Mouse (Mus musculus): ENCODE results near the gene Acaca. TPM values are rescaled to one million over a fixed set of nuclear protein-coding genes. Genes with fewer than 3 reads are reported as not detected.
"Not testable (repeated sequence)": the region's sequence is repeated elsewhere in the genome, so short reads cannot be mapped to it uniquely, and the experiment has no call there.

Gene Acaca
- polyA plus RNA-seq, 1 experiment = 0.41 TPM

DNA sequence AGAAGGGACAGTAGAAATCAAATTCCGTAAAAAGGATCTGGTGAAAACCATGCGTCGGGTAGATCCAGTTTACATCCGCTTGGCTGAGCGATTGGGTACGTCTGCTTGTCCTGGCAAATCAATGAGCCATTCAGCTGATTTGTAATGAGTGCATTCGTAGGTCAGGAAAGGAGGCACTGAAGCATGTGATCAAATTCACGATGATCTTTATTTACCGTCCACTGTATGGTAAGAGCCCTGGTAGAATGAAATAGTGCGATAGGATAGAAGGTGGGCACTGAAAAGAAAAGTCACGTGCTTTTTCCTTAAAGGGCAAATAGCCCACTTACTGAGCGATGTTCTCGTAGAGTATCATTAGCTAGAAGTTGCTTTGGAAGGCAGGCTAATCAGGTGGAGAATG is 253.0 kb downstream of the Acaca start:
- peaks cover 23% of the 10 kb centered on the region for H3K36me3 ChIP-seq (ENCODE audit: control insufficient read depth)
- H3K9me3 ChIP-seq (ENCODE audit: control insufficient read depth, low read length) = no peaks in the 10 kb centered on the region
- TF ChIP-seq GATA1 (IDR thresholded peaks at IDR 0.05; ENCODE audit: low read length) = no peak
- TF ChIP-seq TAL1 (IDR thresholded peaks at IDR 0.05; ENCODE audit: low read length) = no peak
- no peaks in the 10 kb centered on the region for H3K27me3 ChIP-seq (ENCODE audit: control insufficient read depth)
- no peak overlapping the region for H3K4me3 ChIP-seq (replicated peaks)
- H3K4me1 ChIP-seq (ENCODE audit: control insufficient read depth) = no peaks in the 10 kb centered on the region

DNA sequence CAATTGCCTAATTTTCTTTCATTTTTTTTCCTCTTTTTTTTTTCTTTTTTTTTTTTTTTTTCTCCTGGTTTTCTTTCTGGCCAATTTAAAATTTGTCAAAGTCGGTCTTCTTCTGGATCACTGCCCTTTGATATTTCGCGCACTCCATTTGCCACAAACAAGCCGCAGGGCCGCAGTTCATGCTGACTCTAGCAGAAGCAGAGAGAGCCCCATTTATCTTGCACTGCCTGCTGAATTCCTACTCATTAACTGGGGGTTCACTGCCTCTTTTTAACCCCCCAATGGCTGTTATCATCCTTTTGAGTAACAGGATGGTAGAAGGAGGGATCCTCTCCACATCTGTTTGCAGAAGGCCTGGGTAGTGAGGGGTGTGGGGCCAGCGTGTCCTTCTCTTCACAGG is 254.4 kb downstream of the Acaca start:
- Histone ChIP-seq H3K27me3 (ENCODE audit: control insufficient read depth) (no peaks in the 10 kb centered on the region), H3K9me3 (ENCODE audit: control insufficient read depth, low read length) (no peaks in the 10 kb centered on the region), H3K4me1 (ENCODE audit: control insufficient read depth) (no peaks in the 10 kb centered on the region), H3K4me3 (replicated peaks) (no peak overlapping the region), H3K36me3 (ENCODE audit: control insufficient read depth) (peaks cover 25% of the 10 kb centered on the region)
- no peak for TF ChIP-seq TAL1 (IDR thresholded peaks at IDR 0.05; ENCODE audit: low read length)
- no peak for TF ChIP-seq GATA1 (IDR thresholded peaks at IDR 0.05; ENCODE audit: low read length)

DNA sequence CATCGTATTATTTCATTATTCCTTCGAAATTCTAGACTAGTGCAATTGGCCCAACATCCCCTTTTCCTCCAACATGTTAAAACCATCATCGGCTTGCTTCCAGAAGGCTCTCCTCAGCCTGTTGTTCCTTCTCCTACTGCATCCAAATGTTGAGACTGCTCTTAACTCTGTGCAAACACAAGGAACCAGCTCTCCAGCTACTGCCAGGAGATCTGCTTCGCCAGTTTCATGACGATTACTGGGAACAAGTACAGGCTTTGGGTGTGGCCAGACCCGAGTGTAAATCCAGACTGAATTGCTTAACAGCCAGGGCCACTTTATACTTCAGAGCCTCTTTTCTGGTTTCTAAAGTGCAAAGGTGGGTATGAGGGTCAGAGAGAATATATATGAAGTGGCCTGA is 259.9 kb downstream of the Acaca start:
- peaks cover 47% of the 10 kb centered on the region for H3K36me3 ChIP-seq (ENCODE audit: control insufficient read depth)
- H3K27me3 ChIP-seq (ENCODE audit: control insufficient read depth) = no peaks in the 10 kb centered on the region
- no peaks in the 10 kb centered on the region for H3K4me1 ChIP-seq (ENCODE audit: control insufficient read depth)
- H3K4me3 ChIP-seq (replicated peaks) = no peak overlapping the region
- no peaks in the 10 kb centered on the region for H3K9me3 ChIP-seq (ENCODE audit: control insufficient read depth, low read length)
- TF ChIP-seq GATA1 (IDR thresholded peaks at IDR 0.05; ENCODE audit: low read length) (no peak), TAL1 (IDR thresholded peaks at IDR 0.05; ENCODE audit: low read length) (no peak)

DNA sequence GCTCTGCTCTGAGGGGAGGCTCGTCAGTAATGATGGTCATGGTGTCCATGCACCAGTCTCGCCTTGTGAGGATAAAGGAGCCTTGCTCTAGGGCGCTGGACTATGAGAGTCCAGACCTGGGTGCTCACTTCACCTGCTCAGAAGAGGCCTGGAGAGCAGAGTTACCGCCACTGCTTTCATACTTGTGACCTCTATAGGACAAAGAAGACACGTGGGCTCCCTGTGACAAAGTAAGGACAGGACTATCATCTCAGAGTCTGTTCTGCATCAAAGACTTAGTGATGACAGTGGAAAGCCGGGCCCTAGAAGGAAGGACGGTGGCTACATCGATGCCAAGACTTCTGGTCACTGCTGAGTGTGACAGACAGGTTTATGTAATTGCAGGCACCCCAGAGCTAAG is 261.7 kb downstream of the Acaca start:
- Histone ChIP-seq H3K4me3 (replicated peaks) (no peak overlapping the region), H3K36me3 (ENCODE audit: control insufficient read depth) (peaks cover 49% of the 10 kb centered on the region), H3K9me3 (ENCODE audit: control insufficient read depth, low read length) (no peaks in the 10 kb centered on the region), H3K27me3 (ENCODE audit: control insufficient read depth) (no peaks in the 10 kb centered on the region), H3K4me1 (ENCODE audit: control insufficient read depth) (no peaks in the 10 kb centered on the region)
- TF ChIP-seq GATA1 (IDR thresholded peaks at IDR 0.05; ENCODE audit: low read length) = no peak
- TF ChIP-seq TAL1 (IDR thresholded peaks at IDR 0.05; ENCODE audit: low read length) = no peak

DNA sequence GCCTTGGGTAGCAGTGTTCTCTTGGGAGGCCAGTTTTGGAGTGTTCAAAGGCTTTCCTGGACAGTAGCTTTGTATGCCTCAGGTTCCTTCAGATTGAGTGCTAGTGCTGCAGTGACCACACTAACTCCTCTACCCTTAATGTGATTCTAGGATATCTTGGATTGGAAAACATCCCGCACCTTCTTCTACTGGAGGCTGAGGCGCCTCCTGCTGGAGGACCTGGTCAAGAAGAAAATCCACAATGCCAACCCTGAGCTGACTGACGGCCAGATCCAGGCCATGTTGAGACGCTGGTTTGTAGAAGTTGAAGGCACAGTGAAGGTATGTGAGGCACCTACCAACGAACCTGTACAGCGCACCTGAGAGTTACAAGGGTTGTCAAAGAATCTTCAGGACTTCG is 262.6 kb downstream of the Acaca start:
- H3K27me3 ChIP-seq (ENCODE audit: control insufficient read depth); H3K4me3 ChIP-seq (replicated peaks); H3K9me3 ChIP-seq (ENCODE audit: control insufficient read depth, low read length); H3K4me1 ChIP-seq (ENCODE audit: control insufficient read depth): not testable (repeated sequence)
- peaks cover 56% of the 10 kb centered on the region for H3K36me3 ChIP-seq (ENCODE audit: control insufficient read depth)

DNA sequence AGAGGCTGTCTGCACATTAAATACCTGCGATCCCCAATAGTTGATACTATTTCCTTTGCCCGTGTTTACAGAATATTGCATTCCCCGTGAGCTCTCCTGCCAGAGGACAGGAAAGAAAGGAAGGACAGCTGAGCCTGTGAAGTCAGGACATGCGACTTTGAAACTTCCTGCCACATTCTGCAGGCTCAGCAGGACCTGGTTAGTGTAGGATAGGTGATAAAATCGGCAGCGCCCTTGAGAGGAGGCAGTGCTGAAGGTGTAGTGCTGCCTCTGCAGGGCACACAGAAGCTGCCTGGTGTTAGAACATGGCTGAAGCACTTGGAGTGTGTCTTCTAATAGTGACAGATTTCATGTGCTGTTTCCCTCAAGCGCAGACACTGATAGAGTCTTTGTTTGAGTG is 264.1 kb downstream of the Acaca start:
- peaks cover 66% of the 10 kb centered on the region for H3K36me3 ChIP-seq (ENCODE audit: control insufficient read depth)
- no peak for TF ChIP-seq GATA1 (IDR thresholded peaks at IDR 0.05; ENCODE audit: low read length)
- no peak for TF ChIP-seq TAL1 (IDR thresholded peaks at IDR 0.05; ENCODE audit: low read length)

DNA sequence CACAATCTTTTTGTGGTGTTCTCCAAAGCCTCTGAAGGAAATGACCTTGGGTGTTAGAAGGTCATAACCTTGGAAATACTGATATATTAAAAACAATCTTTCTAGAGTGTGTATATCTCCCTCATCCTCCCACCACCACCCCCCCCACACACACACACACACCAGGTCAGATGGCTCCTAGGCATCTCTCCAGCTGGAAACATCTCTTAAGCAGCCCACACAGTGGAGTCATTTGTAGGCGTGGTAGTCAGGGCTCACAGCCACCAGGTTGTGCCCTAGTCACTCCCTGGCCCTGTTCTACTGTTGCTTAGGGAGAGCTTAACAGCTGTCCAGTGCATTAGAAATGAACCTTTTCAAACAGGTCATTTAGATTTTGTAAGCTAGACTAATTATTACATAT is 265.5 kb downstream of the Acaca start:
- Histone ChIP-seq H3K4me3 (replicated peaks) (no peak overlapping the region), H3K36me3 (ENCODE audit: control insufficient read depth) (peaks cover 70% of the 10 kb centered on the region), H3K27me3 (ENCODE audit: control insufficient read depth) (no peaks in the 10 kb centered on the region), H3K9me3 (ENCODE audit: control insufficient read depth, low read length) (no peaks in the 10 kb centered on the region), H3K4me1 (ENCODE audit: control insufficient read depth) (no peaks in the 10 kb centered on the region)
- TF ChIP-seq TAL1 (IDR thresholded peaks at IDR 0.05; ENCODE audit: low read length) (no peak), GATA1 (IDR thresholded peaks at IDR 0.05; ENCODE audit: low read length) (no peak)

More for the DNA sequence above, 264.1 kb downstream of the Acaca start:
- no peaks in the 10 kb centered on the region for H3K4me1 ChIP-seq (ENCODE audit: control insufficient read depth)
- no peaks in the 10 kb centered on the region for H3K9me3 ChIP-seq (ENCODE audit: control insufficient read depth, low read length)
- no peaks in the 10 kb centered on the region for H3K27me3 ChIP-seq (ENCODE audit: control insufficient read depth)
- no peak overlapping the region for H3K4me3 ChIP-seq (replicated peaks)

DNA sequence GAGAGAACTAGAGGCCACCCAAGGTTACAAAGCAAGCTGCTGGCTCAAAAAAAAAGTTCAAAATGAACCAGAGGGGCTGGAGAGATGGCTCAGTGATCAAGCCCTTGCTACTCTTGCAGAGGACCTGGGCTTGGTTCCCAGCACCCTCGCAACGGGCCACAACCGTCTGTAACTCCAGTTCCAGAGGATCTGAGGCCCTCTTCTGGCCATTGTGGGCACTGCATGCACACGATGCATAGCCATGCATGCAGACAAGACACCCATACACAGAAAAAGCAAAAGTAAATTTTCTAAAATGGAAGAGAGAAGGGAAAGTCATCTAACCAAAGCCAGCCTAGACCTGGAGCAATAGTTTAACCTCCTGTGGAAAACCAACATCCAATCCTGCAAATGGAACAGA is 277.3 kb downstream of the Acaca start:
- no peak for TF ChIP-seq GATA1 (IDR thresholded peaks at IDR 0.05; ENCODE audit: low read length)
- Histone ChIP-seq H3K36me3 (ENCODE audit: control insufficient read depth) (peaks cover 3% of the 10 kb centered on the region), H3K4me3 (replicated peaks) (no peak overlapping the region), H3K4me1 (ENCODE audit: control insufficient read depth) (peaks cover 22% of the 10 kb centered on the region), H3K9me3 (ENCODE audit: control insufficient read depth, low read length) (peaks cover 13% of the 10 kb centered on the region), H3K27me3 (ENCODE audit: control insufficient read depth) (no peaks in the 10 kb centered on the region)

DNA sequence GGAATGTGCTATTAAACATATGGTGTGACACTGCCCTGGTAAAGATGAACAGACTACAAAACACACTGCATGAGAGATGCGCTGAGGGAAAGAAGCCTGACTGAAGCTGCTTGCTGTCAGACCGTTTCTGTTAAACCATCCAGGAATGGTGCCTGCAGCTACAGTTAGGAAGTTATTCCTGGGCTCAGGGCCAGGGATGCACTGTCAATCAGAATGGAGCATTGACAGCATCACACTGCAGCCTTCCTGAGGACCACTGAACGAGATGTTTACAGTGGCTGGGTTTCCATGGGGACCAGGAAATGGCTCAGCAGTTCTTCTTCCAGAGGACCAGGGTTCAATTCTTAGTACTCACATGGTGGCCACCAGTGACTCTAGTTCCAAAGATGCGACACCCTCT is 280.9 kb downstream of the Acaca start:
- Histone ChIP-seq H3K9me3 (ENCODE audit: control insufficient read depth, low read length) (peaks cover 13% of the 10 kb centered on the region), H3K4me3 (replicated peaks) (no peak overlapping the region), H3K4me1 (ENCODE audit: control insufficient read depth) (peaks cover 55% of the 10 kb centered on the region), H3K36me3 (ENCODE audit: control insufficient read depth) (no peaks in the 10 kb centered on the region; the same call in 1 of the 2 replicates), H3K27me3 (ENCODE audit: control insufficient read depth) (no peaks in the 10 kb centered on the region)
- TF ChIP-seq GATA1 (IDR thresholded peaks at IDR 0.05; ENCODE audit: low read length) (no peak), TAL1 (IDR thresholded peaks at IDR 0.05; ENCODE audit: low read length) (no peak)

DNA sequence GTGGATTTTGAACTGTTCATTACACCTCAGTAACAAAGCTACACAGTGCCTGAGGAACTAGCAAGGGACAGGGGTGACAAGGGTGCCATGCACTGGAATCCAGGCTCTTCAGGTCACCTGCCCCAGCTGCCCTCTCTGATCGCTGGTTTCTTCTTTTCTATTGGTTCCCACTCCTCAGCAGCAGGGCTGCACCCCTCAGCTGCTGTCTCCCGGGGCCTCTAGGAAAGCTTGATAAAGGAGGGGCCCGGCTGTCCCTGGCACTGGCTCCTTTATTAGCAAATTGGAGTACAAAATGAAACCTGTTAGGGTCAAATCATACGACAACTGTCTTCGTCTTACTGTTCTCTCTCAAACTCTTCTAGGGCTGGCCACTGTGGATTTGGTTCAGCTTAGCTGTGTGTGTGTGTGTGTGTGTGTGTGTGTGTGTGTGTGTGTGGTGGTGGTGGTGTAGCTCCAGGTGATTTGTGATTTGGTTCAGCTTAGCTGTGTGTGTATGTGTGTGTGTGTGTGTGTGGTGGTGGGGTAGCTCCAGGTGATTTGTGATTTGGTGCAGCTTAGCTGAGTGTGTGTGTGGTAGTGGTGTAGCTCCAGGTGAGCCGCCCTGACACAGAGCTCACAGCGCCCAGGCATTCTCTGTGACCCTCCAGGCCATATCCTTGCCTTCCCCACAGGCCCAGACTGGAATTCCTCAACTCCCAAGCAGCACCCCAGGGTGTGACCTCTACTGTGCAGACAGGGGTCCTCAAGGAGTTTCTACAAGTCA is 281.6 kb downstream of the Acaca start:
- Histone ChIP-seq H3K4me1 (ENCODE audit: control insufficient read depth) (peaks cover 62% of the 10 kb centered on the region), H3K9me3 (ENCODE audit: control insufficient read depth, low read length) (peaks cover 11% of the 10 kb centered on the region), H3K27me3 (ENCODE audit: control insufficient read depth) (no peaks in the 10 kb centered on the region), H3K36me3 (ENCODE audit: control insufficient read depth) (no peaks in the 10 kb centered on the region; the same call in 1 of the 2 replicates), H3K4me3 (replicated peaks) (peak overlapping the region; percentile 31)
- TF ChIP-seq TAL1 (IDR thresholded peaks at IDR 0.05; ENCODE audit: low read length) (no peak), GATA1 (IDR thresholded peaks at IDR 0.05; ENCODE audit: low read length) (no peak)

Measured in erythroblast, embryonic 14.5 days (primary cell).